Mouse (Mus musculus): Measurements from ENCODE around the gene Ttll5.

GRCm38 (mm10) chr12:85830691-85831090 is 6.2 kb downstream of the Ttll5 start:
- TF ChIP-seq CTCF (IDR thresholded peaks at IDR 0.05; ENCODE audit: borderline replicate concordance, extremely low read depth, insufficient read depth, insufficient read length) (no peak), POLR2A (IDR thresholded peaks at IDR 0.05; ENCODE audit: borderline replicate concordance, extremely low read depth, insufficient read depth, insufficient read length, poor library complexity, severe bottlenecking) (no peak)

All from brain, embryonic 14.5 days (tissue).